Mouse (Mus musculus) ES-E14 (cell line): ENCODE results near the gene Ppm1l.

Experiments
- CHD2 ChIP-seq: IDR thresholded peaks from 2 replicates; pipeline ENCODE4 v1.6.1; 2014; ENCODE audit warnings: mild to moderate bottlenecking, low read depth, low read length, inconsistent platforms
- HCFC1 ChIP-seq: IDR thresholded peaks from 2 replicates; pipeline ENCODE4 v1.6.1; 2012; ENCODE audit warnings: low read length, inconsistent platforms, borderline replicate concordance; ENCODE audit not compliant: insufficient read depth
- MAFK ChIP-seq: IDR thresholded peaks from 2 replicates; pipeline ENCODE4 v1.6.1; 2014; ENCODE audit warnings: mild to moderate bottlenecking, low read depth, low read length, inconsistent platforms; ENCODE audit not compliant: insufficient read depth

- no peak for TF ChIP-seq HCFC1
- no peak for TF ChIP-seq CHD2
- no peak for TF ChIP-seq MAFK
Observed at GRCm38 (mm10) chr3:69283085-69283847, 33.4 kb upstream of the Ppm1l start.
